Mouse (Mus musculus) cortical plate, adult 2 months (tissue): ENCODE data around the gene Wdr24. TPM values are rescaled to one million over a fixed set of nuclear protein-coding genes. Genes with fewer than 3 reads are reported as not detected.

Experiments
- H3K27ac ChIP-seq: fragments of 200-500 bp; 2 replicates; pipeline ENCODE4 v1.5.1; 2012; ENCODE audit warnings: low read length, control low read depth, inconsistent platforms; ENCODE audit not compliant: insufficient read depth
- H3K4me1 ChIP-seq: fragments of 200-500 bp; 2 replicates; pipeline ENCODE4 v1.6.1; 2011; ENCODE audit warnings: low read length; ENCODE audit not compliant: control insufficient read depth, insufficient read depth
- H3K4me3 ChIP-seq: fragments of 200-500 bp; 2 replicates; pipeline ENCODE4 v1.5.1; 2011; ENCODE audit warnings: mild to moderate bottlenecking, low read length, control low read depth; ENCODE audit not compliant: insufficient read depth
- CTCF ChIP-seq: fragments of 200-500 bp; IDR thresholded peaks from 2 replicates; pipeline ENCODE4 v1.5.1; 2011; ENCODE audit warnings: mild to moderate bottlenecking, control low read depth, low read length; ENCODE audit not compliant: insufficient read depth; ENCODE audit errors: extremely low read depth
- POLR2A ChIP-seq: fragments of 200-500 bp; IDR thresholded peaks from 2 replicates; pipeline ENCODE4 v1.6.1; 2011; ENCODE audit warnings: mild to moderate bottlenecking, low read length, control low read depth; ENCODE audit not compliant: insufficient read depth; ENCODE audit errors: extremely low read depth
- polyA plus RNA-seq: library from polyadenylated mRNA; depleted of rRNA; stranded (reverse); fragments of >200 nt; gene quantifications from 2 replicates; pipeline ENCODE4 v1.2.3, GENCODE M21; 2012

Gene Wdr24
- polyA plus RNA-seq, 1 experiment, result 36.4 TPM

DNA sequence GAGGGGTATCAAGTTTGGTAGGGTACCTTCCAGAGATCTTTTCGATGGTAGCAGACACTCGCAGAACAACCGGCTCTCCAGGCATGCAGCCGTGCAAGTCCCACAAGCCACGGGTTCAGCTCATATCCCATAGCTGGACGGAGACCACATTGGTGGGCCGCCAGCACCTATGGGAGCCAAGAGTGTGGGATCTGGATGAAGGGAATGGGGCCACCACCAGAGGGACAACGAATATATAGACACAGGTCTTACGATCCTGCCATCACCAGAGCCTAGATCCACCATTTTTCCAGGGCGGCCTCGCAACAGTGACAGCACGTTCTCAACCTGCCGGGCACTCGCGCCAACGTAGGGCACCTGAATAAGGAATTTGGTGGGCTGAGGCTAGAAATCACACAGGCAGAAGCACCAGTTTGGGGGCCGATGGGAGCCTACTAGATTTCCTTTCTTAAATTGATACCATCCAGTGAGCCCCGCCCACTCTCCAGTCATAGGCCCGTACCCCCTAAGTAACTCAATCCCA is 32.0 kb upstream of the Wdr24 start:
- H3K4me1 ChIP-seq, result peaks cover 5% of the 10 kb centered on the region
- TF ChIP-seq CTCF, result no peak
- no peak for TF ChIP-seq POLR2A
- no peak overlapping the region for H3K27ac ChIP-seq

DNA sequence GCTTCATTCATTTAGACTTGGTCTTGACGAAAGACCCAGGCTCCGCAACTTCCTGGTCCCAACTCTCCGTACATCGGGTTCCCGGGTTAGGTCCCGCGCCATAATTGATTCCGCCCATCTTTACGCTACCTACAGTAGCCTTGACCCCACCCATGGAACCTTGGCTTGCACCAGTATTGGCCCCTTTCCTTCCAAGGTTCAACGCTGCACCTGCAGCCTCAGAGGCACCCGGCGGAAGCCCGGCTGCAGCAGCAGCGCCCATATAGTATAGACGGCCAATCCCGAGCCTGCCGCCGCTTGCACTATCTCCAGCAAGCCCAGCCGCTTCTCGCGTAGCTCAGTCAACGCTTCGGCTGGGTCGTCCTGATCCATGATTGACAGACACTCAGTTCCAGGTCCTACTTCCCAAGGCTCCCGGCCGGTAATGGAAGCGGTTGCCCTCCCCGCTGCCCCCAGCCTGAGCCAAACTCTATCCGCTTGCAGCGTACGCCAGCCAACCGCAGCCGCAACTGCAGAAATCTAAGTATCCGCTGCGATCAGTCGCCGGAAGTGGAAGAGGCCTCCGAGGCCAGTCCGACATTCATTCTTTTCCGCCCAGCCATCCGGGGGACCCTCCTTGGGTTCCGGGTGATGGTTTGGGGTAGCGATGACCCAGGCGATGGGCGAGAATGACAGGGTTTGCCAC is 31.4 kb upstream of the Wdr24 start:
- Histone ChIP-seq H3K4me1 (peaks cover 5% of the 10 kb centered on the region), H3K27ac (peak overlapping the region; percentile 71), H3K4me3 (peak overlapping the region; percentile 75)
- peak; percentile 86 for TF ChIP-seq POLR2A
- no peak for TF ChIP-seq CTCF

More for the DNA sequence above, 32.0 kb upstream of the Wdr24 start:
- peak overlapping the region; percentile 75 for H3K4me3 ChIP-seq

DNA sequence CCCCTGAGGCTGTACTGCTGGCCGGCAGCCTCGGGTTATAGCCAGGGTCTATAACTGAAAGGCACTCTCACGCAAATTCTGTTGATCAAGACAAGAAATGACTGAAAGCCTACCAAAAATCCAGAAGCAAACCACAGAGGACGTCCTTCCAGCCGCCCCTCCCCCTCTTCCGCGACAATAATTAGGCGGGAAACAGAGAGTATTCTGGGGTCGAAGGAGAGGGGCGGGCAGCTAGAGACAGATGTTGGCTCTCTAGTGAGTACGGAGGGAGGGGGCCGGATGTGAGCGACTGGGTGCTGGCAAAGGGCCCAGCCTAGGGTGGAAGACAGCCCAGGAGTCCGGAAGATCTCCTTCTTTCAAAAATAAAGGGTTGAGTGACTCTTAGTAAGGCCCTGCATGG is 30.8 kb upstream of the Wdr24 start, which contains the start of gene Fam173a:
Fam173a (minus strand) TSS at position 287 of the 400 bp plus-strand sequence.
- Histone ChIP-seq H3K4me3 (peak within 1 kb of the TSS; percentile 75), H3K4me1 (peaks cover 5% of the 10 kb centered on the region), H3K27ac (peak within 1 kb of the TSS; percentile 74)
- no peak for TF ChIP-seq CTCF
- no peak for TF ChIP-seq POLR2A

- TF ChIP-seq POLR2A (no peak), CTCF (no peak)
- Histone ChIP-seq H3K27ac (no peak overlapping the region), H3K4me3 (no peak overlapping the region), H3K4me1 (peaks cover 5% of the 10 kb centered on the region)
Observed at GRCm38 (mm10) chr17:25794197-25794596, 29.2 kb upstream of the Wdr24 start.

DNA sequence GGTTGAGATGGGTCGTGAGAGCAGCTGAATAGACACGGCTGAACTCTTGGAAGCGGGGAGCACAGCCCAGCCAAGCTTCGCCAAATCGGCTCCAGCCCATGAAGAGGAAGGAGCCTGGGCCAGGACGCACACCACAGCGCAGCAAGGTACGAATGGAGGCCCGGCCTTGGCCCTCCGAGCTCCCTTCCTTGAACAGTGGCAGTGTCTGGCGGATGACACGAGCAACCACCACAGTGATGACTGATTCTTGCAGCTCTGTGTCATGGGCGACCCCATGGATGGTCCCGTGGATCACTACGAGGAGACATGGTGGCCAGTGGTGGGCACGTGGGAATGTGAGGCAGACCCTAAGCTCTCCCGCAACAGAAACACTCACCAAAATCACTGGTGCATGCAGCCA is 28.4 kb upstream of the Wdr24 start:
- Histone ChIP-seq H3K4me1 (peaks cover 5% of the 10 kb centered on the region), H3K27ac (peak overlapping the region; percentile 75), H3K4me3 (peak overlapping the region; percentile 17; the same call in 1 of the 2 replicates)
- no peak for TF ChIP-seq CTCF
- no peak for TF ChIP-seq POLR2A

DNA sequence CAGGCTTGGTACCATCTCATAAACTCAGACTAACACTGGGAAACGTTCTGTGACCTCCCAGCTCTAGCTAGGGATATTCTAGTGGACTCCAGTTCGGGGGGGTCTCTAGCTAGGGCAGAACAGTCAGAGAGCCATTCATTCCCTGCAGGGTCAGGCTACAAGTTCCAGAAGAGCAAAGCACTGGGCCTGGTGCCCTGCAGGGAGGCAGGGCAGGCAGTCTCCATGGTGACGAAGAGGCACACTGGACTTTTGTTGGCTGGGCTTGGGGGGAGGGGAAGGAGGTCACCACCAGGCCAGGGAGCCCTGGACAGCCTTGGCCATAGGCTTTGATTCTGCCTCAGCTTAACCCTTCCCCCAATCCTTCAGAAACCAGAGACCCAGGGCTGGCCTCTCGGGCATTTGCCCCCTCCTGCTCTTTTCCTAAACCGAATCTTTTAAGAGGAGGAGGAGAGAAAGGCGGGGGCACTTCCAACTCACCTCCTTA is 27.8 kb upstream of the Wdr24 start, which contains the start of gene AC134908.4:
AC134908.4 (minus strand) TSS at position 51 of the 484 bp plus-strand sequence.
- H3K4me1 ChIP-seq, result peaks cover 5% of the 10 kb centered on the region
- H3K27ac ChIP-seq, result peak within 1 kb of the TSS; percentile 82
- peak within 1 kb of the TSS; percentile 41 for H3K4me3 ChIP-seq
- no peak for TF ChIP-seq CTCF
- no peak for TF ChIP-seq POLR2A

GRCm38 (mm10) chr17:25796211-25796771 is 27.1 kb upstream of the Wdr24 start:
- H3K27ac ChIP-seq, result peak overlapping the region; percentile 82; the same call in 1 of the 2 replicates
- no peak for TF ChIP-seq POLR2A
- peak overlapping the region; percentile 41 for H3K4me3 ChIP-seq
- peaks cover 4% of the 10 kb centered on the region for H3K4me1 ChIP-seq

DNA sequence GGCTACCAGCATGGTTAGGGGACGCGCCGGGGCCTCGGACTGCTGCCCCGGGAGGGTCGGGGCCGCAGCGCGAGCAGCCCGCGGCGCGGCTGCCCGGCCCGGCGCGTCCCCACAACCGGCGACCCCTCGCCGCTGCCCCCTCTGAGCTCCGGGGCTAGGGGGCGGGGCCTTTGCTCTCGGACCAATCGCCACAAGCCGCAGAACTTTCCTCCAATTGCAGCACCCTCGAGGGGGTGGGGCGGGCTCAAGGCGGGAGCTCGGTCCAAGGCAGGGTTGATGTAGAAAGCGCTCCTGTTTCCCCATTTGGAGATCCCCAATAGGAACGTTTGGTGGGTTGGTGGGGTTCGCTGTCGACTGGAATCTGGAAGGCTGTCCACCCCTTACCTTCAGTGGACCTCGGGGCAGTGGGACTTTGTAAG is 26.5 kb upstream of the Wdr24 start, which contains the start of gene Metrn:
Metrn (minus strand) TSS at position 186 of the 419 bp plus-strand sequence.
- Histone ChIP-seq H3K4me1 (peaks cover 3% of the 10 kb centered on the region; the same call in 1 of the 2 replicates), H3K4me3 (peak within 1 kb of the TSS; percentile 41), H3K27ac (peak within 1 kb of the TSS; percentile 82; the same call in 1 of the 2 replicates)
- no peak for TF ChIP-seq POLR2A
- no peak for TF ChIP-seq CTCF

DNA sequence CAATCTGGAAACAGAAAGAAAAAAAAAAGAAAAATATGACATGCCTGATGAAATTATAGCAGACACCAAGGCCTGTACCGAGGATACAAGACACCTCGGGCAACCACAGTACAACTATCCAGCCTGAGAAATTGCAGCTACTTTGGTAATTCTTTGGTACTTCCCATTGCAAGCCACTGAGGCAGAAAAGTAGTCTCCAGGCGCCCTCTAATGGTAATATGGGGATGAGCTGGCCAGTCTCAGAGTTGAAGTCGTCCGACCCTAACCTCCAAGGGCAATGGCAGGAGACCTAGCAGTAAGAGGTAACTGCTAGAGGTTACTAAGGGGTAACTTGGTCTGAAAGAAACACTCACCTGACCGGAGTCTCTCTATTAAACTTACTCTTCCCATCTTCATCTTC is 22.4 kb upstream of the Wdr24 start:
- TF ChIP-seq POLR2A (no peak), CTCF (peak; percentile 84)

More for the DNA sequence above, 22.4 kb upstream of the Wdr24 start:
- Histone ChIP-seq H3K4me3 (no peak overlapping the region), H3K27ac (no peak overlapping the region), H3K4me1 (peaks cover 9% of the 10 kb centered on the region)
